Mouse (Mus musculus) CD4-positive, CD25-positive, alpha-beta regulatory T cell, adult 4 months (primary cell): Measurements from ENCODE around the gene Sass6. TPM values are rescaled to one million over a fixed set of nuclear protein-coding genes. Genes with fewer than 3 reads are reported as not detected.

Experiments
- polyA plus RNA-seq, 2 experiments: library from polyadenylated mRNA; unstranded; fragments of 100-300 nt; shearing (Covaris generic); gene quantifications; one replicate each; pipeline ENCODE4 v1.2.1; 2017

Gene Sass6
- polyA plus RNA-seq, 2 experiments from 2014 or later: 11.5 to 15.3 TPM

Other genes starting within 250 kb of the Sass6 start
- gene Cdc14a, start 170.9 kb upstream of the Sass6 start, polyA plus RNA-seq: 10 to 100 TPM; 10.1 to 10.5 TPM
- gene Rtca, start 86.8 kb upstream of the Sass6 start, polyA plus RNA-seq: 10 to 100 TPM; 16.8 to 20.7 TPM
- gene Dbt, start 81.9 kb upstream of the Sass6 start, polyA plus RNA-seq: 10 to 100 TPM; 12.5 to 13.6 TPM
- under 1 TPM; 0.94 to 0.98 TPM for gene Lrrc39, start 32.0 kb upstream of the Sass6 start, polyA plus RNA-seq
- gene Trmt13, start 19.6 kb downstream of the Sass6 start, polyA plus RNA-seq: 10 to 100 TPM; 38.2 to 39.0 TPM
- gene Mfsd14a, start 67.7 kb downstream of the Sass6 start, polyA plus RNA-seq: 10 to 100 TPM; 84.4 to 86.1 TPM
- gene Gm43191, start 86.3 kb downstream of the Sass6 start, polyA plus RNA-seq: not detected
- 1 to 10 TPM; 5.8 to 7.1 TPM for gene Slc35a3, start 117.8 kb downstream of the Sass6 start, polyA plus RNA-seq
- gene Agl, start 213.2 kb downstream of the Sass6 start, polyA plus RNA-seq: 1 to 10 TPM; 2.5 to 3.5 TPM